Mouse (Mus musculus) hindbrain, embryonic 16.5 days (tissue): Measurements from ENCODE around the gene Akap6. TPM values are rescaled to one million over a fixed set of nuclear protein-coding genes. Genes with fewer than 3 reads are reported as not detected.

Source experiments
- ATAC-seq: fragments of 200-750 bp; cut with Nextera tagmentation; 2 replicates; pipeline ENCODE4 v1.8.0; 2017; ENCODE audit warnings: moderate TSS enrichment, moderate library complexity
- H3K27ac ChIP-seq: fragments of 300-500 bp; sonication (generic); 2 replicates; pipeline ENCODE4 v1.5.1; 2014; ENCODE audit warnings: low read depth, mild to moderate bottlenecking, control low read depth, low read length, moderate library complexity
- H3K27me3 ChIP-seq: fragments of 300-500 bp; sonication (generic); replicated peaks from 2 replicates; pipeline ENCODE4 v1.6.1; 2014; ENCODE audit warnings: low read length; ENCODE audit not compliant: control insufficient read depth, insufficient read depth
- H3K36me3 ChIP-seq: fragments of 300-500 bp; sonication (generic); 2 replicates; pipeline ENCODE4 v1.6.1; 2014; ENCODE audit warnings: mild to moderate bottlenecking, low read length, moderate library complexity, mixed read lengths; ENCODE audit not compliant: control insufficient read depth, insufficient read depth
- H3K4me1 ChIP-seq: fragments of 300-500 bp; sonication (generic); 2 replicates; pipeline ENCODE4 v1.6.1; 2014; ENCODE audit warnings: low read depth, low read length; ENCODE audit not compliant: control insufficient read depth, insufficient read depth
- H3K4me2 ChIP-seq: fragments of 300-500 bp; sonication (generic); 2 replicates; pipeline ENCODE4 v1.6.1; 2014; ENCODE audit warnings: mild to moderate bottlenecking, low read length, control low read depth, moderate library complexity
- H3K4me3 ChIP-seq: fragments of 300-500 bp; sonication (generic); 2 replicates; pipeline ENCODE4 v1.5.1; 2014; ENCODE audit warnings: mild to moderate bottlenecking, low read length, control low read depth, moderate library complexity
- H3K9ac ChIP-seq: fragments of 300-500 bp; sonication (generic); 2 replicates; pipeline ENCODE4 v1.6.1; 2014; ENCODE audit warnings: low read depth, mild to moderate bottlenecking, control low read depth, low read length, moderate library complexity
- H3K9me3 ChIP-seq: fragments of 300-500 bp; sonication (generic); 2 replicates; pipeline ENCODE4 v1.6.1; 2014; ENCODE audit warnings: mild to moderate bottlenecking, low read length, moderate library complexity; ENCODE audit not compliant: control insufficient read depth
- WGBS: fragments of 180-500 bp; shearing (Covaris S2); extraction: QIAGEN DNeasy Blood & Tissue Kit; methylation state at CpG from one replicate; pipeline ENCODE4 v1.1.7; 2014; 5-methylcytosine and 5-hydroxymethylcytosine counted together
- polyA plus RNA-seq: library from polyadenylated mRNA; unstranded; fragments of >200 nt; fragmentation: Nextera tagmentation; extraction: Ambion mirVana; gene quantifications from 2 replicates; pipeline ENCODE4 v1.2.1, GENCODE M21; 2015

Akap6 gene
- polyA plus RNA-seq, 1 experiment from 2014 or later, result 23.9 TPM

DNA sequence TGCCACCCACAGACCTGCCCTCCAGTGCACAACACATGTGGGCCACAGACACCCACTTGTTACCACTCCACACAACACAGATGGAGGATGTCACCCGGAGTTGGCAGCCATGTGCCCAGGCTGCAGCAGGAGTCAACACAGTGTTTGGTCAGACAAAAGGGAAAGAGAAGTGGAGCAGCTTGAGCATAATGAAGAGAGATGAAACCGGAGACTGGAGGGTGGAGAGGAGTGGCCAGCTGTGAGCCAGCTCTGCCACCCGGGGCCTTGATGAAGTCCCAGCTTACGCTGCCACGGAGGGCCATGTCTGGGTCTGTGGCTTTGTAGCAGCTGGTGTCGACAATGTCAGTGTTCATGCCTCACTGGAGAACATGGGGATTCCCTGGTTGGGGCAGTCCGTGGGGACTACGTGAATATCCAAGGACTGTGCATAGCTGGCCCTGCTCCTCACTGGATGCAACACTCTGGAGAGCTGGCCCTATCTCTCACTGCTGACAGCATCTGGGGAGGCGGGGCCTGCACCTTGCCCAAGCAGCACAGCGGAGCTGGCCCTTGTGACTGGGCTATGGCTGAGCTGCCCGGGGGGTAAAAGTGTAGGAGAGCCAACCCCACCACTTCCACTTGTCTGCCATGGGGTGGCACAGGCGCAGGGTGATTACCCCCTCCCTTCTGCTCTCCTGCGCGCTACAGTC lies 148.8 kb downstream of the Akap6 start:
- no peak overlapping the region for H3K4me3 ChIP-seq
- H3K4me1 ChIP-seq, result peaks cover 17% of the 10 kb centered on the region
- ATAC-seq, result peak; percentile 80
- no peak overlapping the region for H3K4me2 ChIP-seq
- 42% methylated on average over 14 of the region's 14 CpGs for WGBS
- no peak overlapping the region for H3K9ac ChIP-seq
- no peaks in the 10 kb centered on the region for H3K36me3 ChIP-seq
- no peaks in the 10 kb centered on the region for H3K9me3 ChIP-seq
- H3K27me3 ChIP-seq, result no peaks in the 10 kb centered on the region
- peak overlapping the region; percentile 25; the same call in 1 of the 2 replicates for H3K27ac ChIP-seq

DNA sequence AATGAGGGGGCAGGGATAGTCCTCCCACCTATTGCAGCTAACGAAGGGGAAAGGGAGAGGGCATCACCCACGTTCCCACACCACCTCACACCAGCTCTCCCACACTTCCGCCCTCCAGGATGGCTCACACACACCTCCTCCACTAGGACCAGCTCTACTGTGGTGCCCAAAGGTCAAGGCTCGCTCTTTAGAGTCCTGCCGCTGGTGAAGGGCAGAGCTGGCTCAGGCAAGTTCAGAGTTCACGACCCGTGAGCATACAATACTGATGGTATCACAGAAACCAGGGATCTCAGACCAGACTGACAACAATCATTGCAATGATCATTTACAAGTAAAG lies 149.3 kb downstream of the Akap6 start:
- H3K4me3 ChIP-seq, result no peak overlapping the region
- H3K9me3 ChIP-seq, result no peaks in the 10 kb centered on the region
- peak overlapping the region; percentile 25; the same call in 1 of the 2 replicates for H3K27ac ChIP-seq
- ATAC-seq, result no peak; the same call in none of the 2 replicates
- H3K4me2 ChIP-seq, result no peak overlapping the region
- H3K36me3 ChIP-seq, result no peaks in the 10 kb centered on the region
- 70% methylated on average over 7 of the region's 7 CpGs for WGBS
- no peak overlapping the region for H3K9ac ChIP-seq
- H3K27me3 ChIP-seq, result no peaks in the 10 kb centered on the region
- H3K4me1 ChIP-seq, result peaks cover 17% of the 10 kb centered on the region

DNA sequence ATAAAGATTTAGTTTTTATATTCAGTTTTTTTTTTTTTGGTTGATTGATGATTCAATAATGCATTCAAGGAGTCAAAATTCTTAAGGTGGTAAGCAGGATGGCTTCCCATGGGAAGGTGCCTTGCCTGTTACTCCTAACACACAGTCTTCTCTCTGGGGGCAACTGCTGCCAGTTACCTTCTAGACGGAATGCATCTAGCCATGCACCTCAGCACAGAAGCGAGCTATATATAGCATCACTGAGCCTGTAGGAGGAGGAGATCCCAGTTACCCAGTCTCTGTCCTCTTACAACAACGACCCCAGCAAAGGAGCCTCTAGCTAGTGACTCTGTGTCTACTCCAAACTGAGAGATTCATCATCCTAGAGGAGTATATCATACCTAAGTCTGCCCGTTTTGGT lies 150.1 kb downstream of the Akap6 start:
- Histone ChIP-seq H3K9ac (no peak overlapping the region), H3K4me1 (peaks cover 17% of the 10 kb centered on the region), H3K36me3 (no peaks in the 10 kb centered on the region), H3K9me3 (no peaks in the 10 kb centered on the region), H3K4me3 (no peak overlapping the region), H3K4me2 (no peak overlapping the region), H3K27me3 (no peaks in the 10 kb centered on the region), H3K27ac (no peak overlapping the region)
- no peak for ATAC-seq
- 76% methylated on average over 4 of the region's 4 CpGs for WGBS

DNA sequence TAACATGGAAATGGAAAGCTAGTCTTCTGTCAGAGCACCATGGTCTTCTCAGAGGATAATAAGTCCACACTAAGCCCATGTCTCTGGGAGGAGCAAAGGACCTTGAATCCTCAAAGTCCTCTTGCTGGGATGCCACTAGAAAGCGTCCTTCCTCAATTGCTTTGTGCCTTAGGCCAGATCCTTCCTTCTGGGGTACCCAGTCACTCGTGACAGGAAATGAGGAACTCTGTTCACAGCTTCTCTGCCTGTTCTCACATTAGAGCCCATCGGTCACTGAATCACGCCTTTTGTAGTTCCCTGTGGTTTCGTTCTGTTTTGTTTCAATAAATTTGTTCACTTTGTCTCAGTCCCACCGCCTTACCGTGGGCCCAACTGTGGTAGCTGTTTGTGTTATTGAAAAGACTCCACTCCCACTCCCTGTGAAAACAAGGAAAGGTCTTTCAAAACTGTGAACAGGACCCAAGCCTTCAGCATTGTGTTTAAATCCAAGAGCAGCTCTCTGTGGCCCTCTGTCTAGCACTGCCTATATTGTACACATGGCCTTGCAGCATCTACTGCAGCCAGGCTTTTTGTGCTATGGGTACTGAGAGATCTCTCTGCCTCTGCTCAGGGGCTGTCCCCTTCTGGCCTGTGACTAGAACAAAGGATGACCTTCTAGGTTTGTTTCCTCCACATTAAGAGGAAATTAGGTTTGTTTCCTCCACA lies 151.3 kb downstream of the Akap6 start:
- H3K9me3 ChIP-seq, result no peaks in the 10 kb centered on the region
- H3K27me3 ChIP-seq, result no peaks in the 10 kb centered on the region
- no peak for ATAC-seq
- WGBS, result 41% methylated on average over 7 of the region's 7 CpGs
- H3K4me1 ChIP-seq, result peaks cover 17% of the 10 kb centered on the region
- H3K27ac ChIP-seq, result peak overlapping the region; percentile 40
- no peak overlapping the region for H3K4me2 ChIP-seq
- no peak overlapping the region for H3K9ac ChIP-seq
- H3K4me3 ChIP-seq, result no peak overlapping the region
- no peaks in the 10 kb centered on the region for H3K36me3 ChIP-seq

DNA sequence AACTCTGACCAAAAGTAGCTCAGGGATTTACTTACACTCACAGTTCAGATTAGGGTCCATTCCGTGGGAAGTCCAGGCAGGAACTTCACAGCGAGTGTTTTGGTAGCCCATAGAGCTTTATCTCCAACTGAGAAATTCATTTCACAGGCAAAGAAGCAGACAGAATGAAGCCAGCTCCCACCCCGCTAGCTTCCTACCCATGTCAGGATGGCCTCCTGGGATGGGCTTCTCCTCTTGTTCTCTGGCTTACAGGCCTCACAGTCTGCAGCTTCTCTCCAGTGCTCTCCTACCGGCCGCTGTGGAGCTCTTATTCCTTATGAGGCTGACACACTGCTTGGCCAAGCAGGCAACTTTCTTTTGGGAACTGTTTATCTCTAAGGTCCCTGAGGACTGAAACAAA lies 152.0 kb downstream of the Akap6 start:
- ATAC-seq, result no peak
- H3K9ac ChIP-seq, result no peak overlapping the region
- H3K4me3 ChIP-seq, result no peak overlapping the region
- no peaks in the 10 kb centered on the region for H3K27me3 ChIP-seq
- no peak overlapping the region for H3K4me2 ChIP-seq
- peaks cover 17% of the 10 kb centered on the region for H3K4me1 ChIP-seq
- 69% methylated on average over 5 of the region's 5 CpGs for WGBS
- H3K9me3 ChIP-seq, result no peaks in the 10 kb centered on the region
- H3K27ac ChIP-seq, result no peak overlapping the region
- no peaks in the 10 kb centered on the region for H3K36me3 ChIP-seq

DNA sequence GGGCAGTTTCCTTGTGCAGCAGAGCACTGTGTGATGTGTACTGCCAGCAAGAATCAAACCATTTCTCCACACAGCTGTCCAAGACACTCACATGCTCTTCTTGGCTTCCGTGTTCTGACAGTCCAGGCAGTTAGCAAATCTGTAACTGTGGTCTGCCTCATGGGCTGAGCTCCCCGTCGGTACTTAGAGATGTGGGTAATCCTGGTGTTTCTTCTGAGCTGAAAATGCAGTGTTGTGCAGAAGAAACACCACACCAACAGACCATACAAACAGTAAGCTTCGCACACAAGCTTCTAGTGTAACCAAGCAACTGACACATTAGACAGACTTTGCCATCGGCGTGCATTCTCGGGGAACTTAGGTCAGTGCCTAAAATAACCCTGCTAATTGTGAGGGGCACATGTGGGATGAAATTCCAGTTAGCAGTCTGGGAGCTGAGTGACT lies 155.1 kb downstream of the Akap6 start:
- Histone ChIP-seq H3K9me3 (no peaks in the 10 kb centered on the region), H3K27me3 (no peaks in the 10 kb centered on the region), H3K36me3 (no peaks in the 10 kb centered on the region), H3K27ac (no peak overlapping the region), H3K4me3 (no peak overlapping the region), H3K4me2 (no peak overlapping the region), H3K9ac (no peak overlapping the region), H3K4me1 (peaks cover 9% of the 10 kb centered on the region)
- 65% methylated on average over 7 of the region's 7 CpGs for WGBS
- no peak for ATAC-seq

DNA sequence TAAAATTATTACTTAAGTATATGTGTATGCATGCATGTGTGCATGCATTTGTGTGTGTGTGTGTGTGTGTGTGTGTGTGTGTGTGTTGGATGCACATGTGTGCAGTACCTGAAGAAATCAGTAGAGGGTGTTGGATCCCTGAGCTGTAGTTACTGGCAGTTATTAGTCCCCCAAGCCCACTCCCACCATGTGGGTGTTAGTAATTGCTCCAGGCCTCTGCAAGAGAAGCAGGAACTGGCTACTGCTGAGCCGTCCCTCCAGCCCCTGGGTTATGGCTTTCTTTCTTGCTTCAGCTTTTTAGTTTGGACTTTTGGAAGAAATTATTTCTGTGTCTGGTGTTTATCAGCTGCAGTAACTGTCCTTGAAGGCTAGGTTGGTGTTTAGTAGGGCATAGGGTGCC lies 156.9 kb downstream of the Akap6 start:
- no peaks in the 10 kb centered on the region for H3K27me3 ChIP-seq
- peaks cover 2% of the 10 kb centered on the region; the same call in 1 of the 2 replicates for H3K4me1 ChIP-seq
- 76% methylated on average over 1 of the region's 1 CpGs for WGBS
- no peak for ATAC-seq
- no peaks in the 10 kb centered on the region for H3K36me3 ChIP-seq
- H3K4me2 ChIP-seq, result no peak overlapping the region
- H3K9me3 ChIP-seq, result no peaks in the 10 kb centered on the region
- no peak overlapping the region for H3K27ac ChIP-seq
- H3K4me3 ChIP-seq, result no peak overlapping the region
- no peak overlapping the region for H3K9ac ChIP-seq

DNA sequence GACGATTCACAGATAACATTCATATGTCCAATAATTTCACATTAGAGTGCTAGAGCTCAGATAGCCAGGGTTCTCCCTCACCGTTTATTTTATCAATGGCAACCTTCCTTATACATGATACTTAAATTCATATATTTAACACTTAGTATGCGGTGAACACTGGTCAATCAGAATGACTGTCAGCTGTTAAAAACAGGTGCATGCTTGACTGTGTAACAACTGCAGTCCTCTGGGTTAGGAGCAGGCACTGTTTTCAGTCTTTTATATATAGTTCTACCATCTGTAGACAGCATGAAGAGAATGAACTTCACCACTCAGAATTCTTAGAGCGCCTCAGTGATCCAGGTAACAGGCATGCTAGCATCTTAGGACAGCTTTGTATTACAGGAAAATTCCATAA lies 158.1 kb downstream of the Akap6 start:
- H3K27ac ChIP-seq, result no peak overlapping the region
- no peak overlapping the region for H3K9ac ChIP-seq
- no peak overlapping the region for H3K4me2 ChIP-seq
- no peaks in the 10 kb centered on the region for H3K9me3 ChIP-seq
- H3K4me1 ChIP-seq, result no peaks in the 10 kb centered on the region; the same call in 1 of the 2 replicates
- H3K36me3 ChIP-seq, result no peaks in the 10 kb centered on the region
- no peak overlapping the region for H3K4me3 ChIP-seq
- H3K27me3 ChIP-seq, result no peaks in the 10 kb centered on the region
- ATAC-seq, result no peak
- WGBS, result 95% methylated on average over 4 of the region's 4 CpGs

DNA sequence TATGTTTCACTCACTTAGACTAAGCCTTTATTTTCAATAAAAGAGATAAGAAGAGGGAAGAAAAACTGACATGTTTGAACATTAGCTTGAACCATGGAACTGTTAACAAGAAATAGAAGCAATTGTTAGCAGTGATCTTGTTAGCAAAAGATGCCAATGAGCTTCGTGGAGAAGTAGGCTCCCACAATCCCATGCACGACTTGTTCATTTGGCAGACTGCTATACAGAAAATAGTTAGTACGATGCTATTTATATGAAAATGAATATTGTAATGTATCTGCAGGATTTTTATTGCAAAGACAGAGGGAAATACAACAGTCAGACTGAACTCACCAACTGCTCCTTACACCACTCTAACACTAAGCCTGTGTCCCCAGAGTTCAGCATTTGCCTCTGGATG lies 162.7 kb downstream of the Akap6 start:
- no peak overlapping the region for H3K27ac ChIP-seq
- no peaks in the 10 kb centered on the region for H3K27me3 ChIP-seq
- WGBS, result 78% methylated on average over 3 of the region's 3 CpGs

More for the DNA sequence above, 162.7 kb downstream of the Akap6 start:
- 0 out of 2 replicates have a peak, but pooled peaks cover 2% of the 10 kb centered on the region for H3K9me3 ChIP-seq
- ATAC-seq, result no peak
- H3K4me2 ChIP-seq, result no peak overlapping the region
- no peaks in the 10 kb centered on the region; the same call in 1 of the 2 replicates for H3K4me1 ChIP-seq
- no peak overlapping the region for H3K9ac ChIP-seq
- no peaks in the 10 kb centered on the region for H3K36me3 ChIP-seq
- H3K4me3 ChIP-seq, result no peak overlapping the region
